Mouse (Mus musculus) intestine, embryonic 15.5 days (tissue): ENCODE results near the gene Hist2h3b. TPM values are rescaled to one million over a fixed set of nuclear protein-coding genes. Genes with fewer than 3 reads are reported as not detected.
"Not testable (repeated sequence)": the region's sequence is repeated elsewhere in the genome, so short reads cannot be mapped to it uniquely, and the experiment has no call there.

Experiments used
- ATAC-seq: fragments of 200-750 bp; cut with Nextera tagmentation; 2 replicates; pipeline ENCODE4 v1.8.0; 2017; ENCODE audit warnings: moderate TSS enrichment, moderate library complexity
- H3K27ac ChIP-seq: fragments of 300-500 bp; sonication (generic); 2 replicates; pipeline ENCODE4 v1.5.1; 2015; ENCODE audit warnings: mild to moderate bottlenecking, inconsistent platforms
- H3K27me3 ChIP-seq: fragments of 300-500 bp; sonication (generic); replicated peaks from 2 replicates; pipeline ENCODE4 v1.6.1; 2015; ENCODE audit warnings: inconsistent platforms
- H3K36me3 ChIP-seq: fragments of 300-500 bp; sonication (generic); 2 replicates; pipeline ENCODE4 v1.6.1; 2015; ENCODE audit warnings: inconsistent platforms
- H3K4me1 ChIP-seq: fragments of 300-500 bp; sonication (generic); replicated peaks from 2 replicates; pipeline ENCODE4 v1.6.1; 2015; ENCODE audit warnings: inconsistent platforms
- H3K4me2 ChIP-seq: fragments of 300-500 bp; sonication (generic); replicated peaks from 2 replicates; pipeline ENCODE4 v1.6.1; 2015; ENCODE audit warnings: mild to moderate bottlenecking, inconsistent platforms
- H3K4me3 ChIP-seq: fragments of 300-500 bp; sonication (generic); replicated peaks from 2 replicates; pipeline ENCODE4 v1.5.1; 2015; ENCODE audit warnings: inconsistent platforms
- H3K9ac ChIP-seq: fragments of 300-500 bp; sonication (generic); 2 replicates; pipeline ENCODE4 v1.6.1; 2015; ENCODE audit warnings: inconsistent platforms
- H3K9me3 ChIP-seq: fragments of 300-500 bp; sonication (generic); 2 replicates; pipeline ENCODE4 v1.6.1; 2016; ENCODE audit warnings: inconsistent platforms
- WGBS: fragments of 180-500 bp; shearing (Covaris S2); methylation state at CpG from one replicate; pipeline ENCODE4 v1.1.7; 2015; 5-methylcytosine and 5-hydroxymethylcytosine counted together
- polyA plus RNA-seq: library from polyadenylated mRNA; unstranded; fragments of >200 nt; fragmentation: Nextera tagmentation; extraction: Ambion mirVana; gene quantifications from 2 replicates; pipeline ENCODE4 v1.2.1, GENCODE M21; 2015

The Hist2h3b gene
- polyA plus RNA-seq, 1 experiment from 2014 or later = 61.1 TPM

GRCm38 (mm10) chr3:96255926-96256593 lies 12.4 kb upstream of the Hist2h3b start:
- Histone ChIP-seq H3K27ac (peak overlapping the region; percentile 20; the same call in 1 of the 2 replicates), H3K9ac (no peak overlapping the region)

DNA sequence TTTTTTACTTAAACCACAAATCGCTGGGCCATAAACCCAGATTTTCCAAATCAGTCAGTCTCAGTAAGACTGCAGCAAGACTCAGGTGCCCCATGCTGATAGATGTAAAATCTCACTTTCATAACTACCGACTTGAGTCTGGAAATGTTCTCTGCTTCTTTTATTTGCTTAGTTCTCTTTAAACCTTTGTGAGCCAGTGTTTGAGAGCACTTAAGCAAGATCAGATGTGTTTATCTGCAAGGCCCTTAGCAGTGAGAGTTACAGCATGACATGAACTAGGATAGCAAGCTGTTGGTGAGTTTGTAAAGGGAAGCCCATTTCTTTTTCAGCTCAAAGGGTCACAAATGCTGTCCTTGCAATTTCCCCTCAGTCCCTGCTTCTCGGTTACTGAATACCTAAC lies 11.3 kb upstream of the Hist2h3b start:
- H3K27me3 ChIP-seq = no peaks in the 10 kb centered on the region
- no peaks in the 10 kb centered on the region for H3K9me3 ChIP-seq
- no peak overlapping the region for H3K27ac ChIP-seq
- WGBS = 72% methylated on average over 3 of the region's 3 CpGs
- H3K36me3 ChIP-seq = no peaks in the 10 kb centered on the region
- H3K4me3 ChIP-seq = no peak overlapping the region
- no peak for ATAC-seq
- no peak overlapping the region for H3K9ac ChIP-seq
- no peak overlapping the region for H3K4me2 ChIP-seq
- H3K4me1 ChIP-seq = peaks cover 10% of the 10 kb centered on the region; the same call in 1 of the 2 replicates

More at GRCm38 (mm10) chr3:96255926-96256593, 12.4 kb upstream of the Hist2h3b start:
- Histone ChIP-seq H3K4me3 (no peak overlapping the region), H3K4me2 (peak overlapping the region; percentile 1), H3K4me1 (peaks cover 4% of the 10 kb centered on the region; the same call in 1 of the 2 replicates), H3K9me3 (no peaks in the 10 kb centered on the region), H3K27me3 (no peaks in the 10 kb centered on the region), H3K36me3 (no peaks in the 10 kb centered on the region)
- ATAC-seq = peak; percentile 72
- 41% methylated on average over 5 of the region's 5 CpGs for WGBS

- H3K4me2 ChIP-seq = no peak overlapping the region
- 88% methylated on average over 5 of the region's 5 CpGs for WGBS
- no peak overlapping the region for H3K27ac ChIP-seq
- peaks cover 16% of the 10 kb centered on the region for H3K4me1 ChIP-seq
- H3K9me3 ChIP-seq = no peaks in the 10 kb centered on the region
- H3K4me3 ChIP-seq = no peak overlapping the region
- ATAC-seq = no peak
- no peaks in the 10 kb centered on the region for H3K27me3 ChIP-seq
- H3K36me3 ChIP-seq = no peaks in the 10 kb centered on the region
- H3K9ac ChIP-seq = no peak overlapping the region
Measured at GRCm38 (mm10) chr3:96260220-96260619, 8.2 kb upstream of the Hist2h3b start.

GRCm38 (mm10) chr3:96261623-96262022 lies 6.8 kb upstream of the Hist2h3b start:
- no peak overlapping the region; the same call in 1 of the 2 replicates for H3K9ac ChIP-seq
- H3K9me3 ChIP-seq = no peaks in the 10 kb centered on the region
- peaks cover 14% of the 10 kb centered on the region for H3K4me1 ChIP-seq
- ATAC-seq = no peak
- H3K4me3 ChIP-seq = peak overlapping the region; percentile 53
- H3K4me2 ChIP-seq = peak overlapping the region; percentile 72
- H3K27me3 ChIP-seq = no peaks in the 10 kb centered on the region
- H3K27ac ChIP-seq = peak overlapping the region; percentile 99
- H3K36me3 ChIP-seq = no peaks in the 10 kb centered on the region
- 58% methylated on average over 3 of the region's 3 CpGs for WGBS

DNA sequence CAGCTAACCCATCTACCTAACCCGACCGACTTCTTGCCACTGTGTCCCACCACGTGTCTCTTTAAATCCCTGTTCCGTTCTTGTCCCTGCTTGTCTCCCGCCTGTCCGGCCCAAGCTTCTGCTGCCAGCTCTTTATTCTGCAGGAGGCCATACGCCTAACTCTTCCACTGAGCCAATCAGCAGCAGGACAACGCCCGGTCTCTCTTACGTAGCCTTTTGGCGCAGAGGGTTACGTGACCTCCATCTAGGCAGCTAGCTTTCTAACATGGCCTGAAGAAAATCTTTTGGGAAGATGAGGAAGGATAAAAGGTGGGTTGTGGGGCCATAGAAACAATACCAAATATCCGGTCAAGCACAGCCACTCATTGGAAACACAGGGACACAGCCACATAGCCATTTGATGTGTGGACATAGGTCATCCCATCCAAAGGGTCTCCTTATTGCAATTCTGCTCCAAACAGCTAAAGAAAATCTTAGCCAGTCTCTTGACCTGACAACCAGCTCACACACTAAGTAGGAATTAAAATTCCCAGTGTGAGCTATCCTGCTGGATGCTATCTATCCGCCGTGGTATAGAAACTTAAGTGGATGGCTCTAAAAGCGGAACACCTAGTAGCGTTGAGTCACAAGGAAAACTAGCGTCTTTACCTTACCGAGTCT lies 6.1 kb upstream of the Hist2h3b start:
- Histone ChIP-seq H3K9me3 (no peaks in the 10 kb centered on the region), H3K4me3 (peak overlapping the region; percentile 53), H3K36me3 (no peaks in the 10 kb centered on the region), H3K9ac (peak overlapping the region; percentile 68), H3K4me2 (peak overlapping the region; percentile 72), H3K4me1 (peaks cover 13% of the 10 kb centered on the region), H3K27ac (peak overlapping the region; percentile 99), H3K27me3 (no peaks in the 10 kb centered on the region)
- peak; percentile 85 for ATAC-seq
- under 1% methylated on average over 19 of the region's 19 CpGs for WGBS

DNA sequence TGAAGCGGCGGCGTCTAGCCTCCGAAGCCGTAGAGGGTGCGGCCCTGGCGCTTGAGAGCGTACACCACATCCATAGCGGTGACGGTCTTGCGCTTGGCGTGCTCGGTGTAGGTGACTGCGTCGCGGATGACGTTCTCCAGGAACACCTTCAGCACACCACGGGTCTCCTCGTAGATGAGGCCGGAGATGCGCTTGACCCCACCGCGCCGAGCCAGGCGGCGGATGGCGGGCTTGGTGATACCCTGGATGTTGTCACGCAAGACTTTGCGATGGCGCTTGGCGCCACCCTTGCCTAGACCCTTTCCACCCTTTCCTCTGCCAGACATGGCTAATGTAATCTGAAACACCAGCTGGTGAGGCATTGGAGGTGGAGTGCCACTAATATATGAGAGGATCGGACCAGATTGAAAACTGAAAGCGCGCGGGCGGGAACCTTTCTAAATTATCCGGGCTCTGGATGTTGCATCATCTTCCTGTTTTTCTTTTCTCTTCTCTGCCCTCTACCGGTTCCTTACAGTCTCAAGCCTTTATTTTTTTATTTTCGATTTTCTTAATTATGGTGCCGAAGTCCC lies 5.4 kb upstream of the Hist2h3b start, which contains the start of gene Hist2h4:
TSS of gene Hist2h4 (minus strand) at position 333 of the 572 bp plus-strand sequence.
- peak within 1 kb of the TSS; percentile 68 for H3K9ac ChIP-seq

GRCm38 (mm10) chr3:96263558-96264403 lies 4.7 kb upstream of the Hist2h3b start:
- H3K4me1 ChIP-seq = peaks cover 17% of the 10 kb centered on the region
- peak overlapping the region; percentile 72 for H3K4me2 ChIP-seq
- WGBS = 5% methylated on average over 27 of the region's 27 CpGs
- H3K4me3 ChIP-seq = peak overlapping the region; percentile 53
- no peaks in the 10 kb centered on the region for H3K36me3 ChIP-seq
- ATAC-seq = peak; percentile 45
- no peaks in the 10 kb centered on the region for H3K27me3 ChIP-seq
- peak overlapping the region; percentile 94 for H3K27ac ChIP-seq
- no peaks in the 10 kb centered on the region for H3K9me3 ChIP-seq
- peak overlapping the region; percentile 59 for H3K9ac ChIP-seq

More for the DNA sequence above, 5.4 kb upstream of the Hist2h3b start, which contains the start of gene Hist2h4:
- ATAC-seq = peak; percentile 91
- Histone ChIP-seq H3K9me3 (no peaks in the 10 kb centered on the region), H3K4me3 (peak within 1 kb of the TSS; percentile 53), H3K27me3 (no peaks in the 10 kb centered on the region), H3K4me1 (peaks cover 17% of the 10 kb centered on the region), H3K36me3 (no peaks in the 10 kb centered on the region), H3K4me2 (peak within 1 kb of the TSS; percentile 72), H3K27ac (peak within 1 kb of the TSS; percentile 99)
- WGBS = under 1% methylated on average over 40 of the region's 40 CpGs

- no peaks in the 10 kb centered on the region for H3K9me3 ChIP-seq
- H3K36me3 ChIP-seq = no peaks in the 10 kb centered on the region
- no peak for ATAC-seq
- H3K4me3 ChIP-seq = 0 out of 2 replicates have a peak overlapping the region, but pooled peaks have one; percentile 53
- H3K9ac ChIP-seq = peak overlapping the region; percentile 59
- H3K27ac ChIP-seq = peak overlapping the region; percentile 94
- peaks cover 17% of the 10 kb centered on the region for H3K4me1 ChIP-seq
- H3K27me3 ChIP-seq = no peaks in the 10 kb centered on the region
- peak overlapping the region; percentile 72 for H3K4me2 ChIP-seq
- WGBS = 73% methylated on average over 7 of the region's 7 CpGs
Measured at GRCm38 (mm10) chr3:96264404-96264949, 4.0 kb upstream of the Hist2h3b start.

GRCm38 (mm10) chr3:96266132-96266710 lies 2.2 kb upstream of the Hist2h3b start:
- peaks cover 17% of the 10 kb centered on the region for H3K4me1 ChIP-seq
- H3K4me3 ChIP-seq = no peak overlapping the region
- no peak overlapping the region for H3K9ac ChIP-seq
- no peak overlapping the region for H3K4me2 ChIP-seq
- ATAC-seq = no peak
- no peaks in the 10 kb centered on the region for H3K27me3 ChIP-seq
- H3K9me3 ChIP-seq = no peaks in the 10 kb centered on the region
- WGBS = 88% methylated on average over 8 of the region's 8 CpGs
- H3K27ac ChIP-seq = no peak overlapping the region
- no peaks in the 10 kb centered on the region for H3K36me3 ChIP-seq

DNA sequence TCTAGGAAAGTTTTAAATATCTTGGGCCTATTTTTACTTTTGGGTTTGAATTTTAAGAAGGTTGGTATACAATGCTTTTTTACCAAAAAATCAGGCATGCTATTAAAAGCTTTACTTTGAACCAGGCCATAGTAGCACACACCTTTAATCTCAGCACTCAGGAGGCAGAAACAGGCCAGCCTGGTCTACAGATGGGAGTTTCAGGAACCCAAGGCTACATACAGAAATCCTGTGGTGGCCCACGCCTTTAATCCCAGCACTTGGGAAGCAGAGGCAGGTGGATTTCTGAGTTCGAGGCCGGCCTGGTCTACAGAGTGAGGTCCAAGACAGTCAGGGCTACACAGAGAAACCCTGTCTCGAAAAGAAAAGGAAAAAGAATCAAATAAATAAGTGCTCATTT lies 913 bp upstream of the Hist2h3b start:
- no peak overlapping the region for H3K4me3 ChIP-seq

GRCm38 (mm10) chr3:96268776-96269378 lies 423 bp downstream of the Hist2h3b start:
- 0% methylated on average over 12 of the region's 44 CpGs for WGBS
- Histone ChIP-seq H3K27ac (peak overlapping the region; percentile 95), H3K4me1 (peaks cover 11% of the 10 kb centered on the region), H3K4me3 (peak overlapping the region; percentile 40), H3K4me2 (peak overlapping the region; percentile 67), H3K9ac (peak overlapping the region; percentile 49)
- peak; percentile 60 for ATAC-seq
- H3K36me3 ChIP-seq, H3K27me3 ChIP-seq, H3K9me3 ChIP-seq: not testable (repeated sequence)

More for the DNA sequence above, 913 bp upstream of the Hist2h3b start:
- ATAC-seq = no peak
- no peaks in the 10 kb centered on the region for H3K9me3 ChIP-seq
- peak overlapping the region; percentile 83; the same call in 1 of the 2 replicates for H3K27ac ChIP-seq
- H3K36me3 ChIP-seq = no peaks in the 10 kb centered on the region
- H3K9ac ChIP-seq = no peak overlapping the region; the same call in 1 of the 2 replicates
- 77% methylated on average over 4 of the region's 4 CpGs for WGBS
- peak overlapping the region; percentile 51; the same call in 1 of the 2 replicates for H3K4me2 ChIP-seq
- no peaks in the 10 kb centered on the region for H3K27me3 ChIP-seq
- peaks cover 11% of the 10 kb centered on the region for H3K4me1 ChIP-seq
